Mouse (Mus musculus) right cerebral cortex, postnatal 14 days (tissue): ENCODE data around the gene Rgs3.

ENCODE experiments used
- DNase-seq: peaks from one replicate; pipeline ENCODE4 v3.0.0; 2022

Gene Rgs3

GRCm38 (mm10) chr4:62607345-62607744 lies 47.7 kb downstream of the Rgs3 start:
- no peak for DNase-seq

DNA sequence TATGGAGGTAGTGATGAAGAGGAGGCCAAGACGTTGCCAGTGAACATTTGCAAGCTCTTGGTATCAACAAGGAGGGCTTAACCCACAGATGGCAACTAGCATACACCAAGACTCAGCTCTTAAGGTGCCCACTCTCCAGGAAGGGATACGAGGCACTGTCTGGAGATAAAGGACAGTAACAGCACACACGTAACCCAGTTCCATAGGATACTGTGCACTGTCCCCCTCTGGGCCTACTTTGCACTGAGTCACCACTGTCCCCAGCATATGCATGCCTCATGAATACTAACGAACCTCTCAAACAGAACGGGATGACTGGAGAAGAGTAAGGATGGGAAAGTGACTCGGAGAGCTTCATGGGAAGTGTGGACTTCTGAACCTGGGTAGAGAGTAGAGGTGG lies 48.2 kb downstream of the Rgs3 start:
- no peak for DNase-seq

- DNase-seq, result no peak
These were observed 49.7 kb downstream of the Rgs3 start for GRCm38 (mm10) chr4:62609333-62609732.

DNA sequence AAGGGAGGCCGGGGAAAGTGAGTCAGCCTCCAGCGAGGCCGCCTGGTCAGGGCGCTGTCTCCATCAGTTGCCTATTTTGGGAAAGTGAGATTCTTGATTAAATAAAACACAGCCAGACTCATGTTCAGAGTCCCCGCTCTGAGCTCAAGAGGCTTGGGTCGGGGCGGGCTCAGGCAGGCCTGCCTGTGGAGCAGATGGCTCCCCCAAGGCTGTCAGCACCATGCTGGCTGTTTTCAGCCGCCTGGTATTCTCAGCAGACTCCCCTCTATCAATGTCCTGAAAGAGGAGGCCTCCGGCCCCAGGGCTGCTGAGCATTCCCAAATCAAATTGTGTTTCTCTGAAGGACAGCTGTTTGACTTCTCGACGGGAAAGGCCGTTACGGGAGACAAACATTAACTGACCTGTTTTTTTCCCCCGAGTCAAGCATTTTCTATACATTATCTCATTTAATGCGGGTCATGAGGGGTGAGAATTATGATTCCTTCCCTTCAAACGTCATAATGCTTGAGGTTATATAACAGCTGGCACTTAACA lies 50.6 kb downstream of the Rgs3 start:
- no peak for DNase-seq

GRCm38 (mm10) chr4:62612601-62613501 lies 53.2 kb downstream of the Rgs3 start:
- DNase-seq, result peak; percentile 70

DNA sequence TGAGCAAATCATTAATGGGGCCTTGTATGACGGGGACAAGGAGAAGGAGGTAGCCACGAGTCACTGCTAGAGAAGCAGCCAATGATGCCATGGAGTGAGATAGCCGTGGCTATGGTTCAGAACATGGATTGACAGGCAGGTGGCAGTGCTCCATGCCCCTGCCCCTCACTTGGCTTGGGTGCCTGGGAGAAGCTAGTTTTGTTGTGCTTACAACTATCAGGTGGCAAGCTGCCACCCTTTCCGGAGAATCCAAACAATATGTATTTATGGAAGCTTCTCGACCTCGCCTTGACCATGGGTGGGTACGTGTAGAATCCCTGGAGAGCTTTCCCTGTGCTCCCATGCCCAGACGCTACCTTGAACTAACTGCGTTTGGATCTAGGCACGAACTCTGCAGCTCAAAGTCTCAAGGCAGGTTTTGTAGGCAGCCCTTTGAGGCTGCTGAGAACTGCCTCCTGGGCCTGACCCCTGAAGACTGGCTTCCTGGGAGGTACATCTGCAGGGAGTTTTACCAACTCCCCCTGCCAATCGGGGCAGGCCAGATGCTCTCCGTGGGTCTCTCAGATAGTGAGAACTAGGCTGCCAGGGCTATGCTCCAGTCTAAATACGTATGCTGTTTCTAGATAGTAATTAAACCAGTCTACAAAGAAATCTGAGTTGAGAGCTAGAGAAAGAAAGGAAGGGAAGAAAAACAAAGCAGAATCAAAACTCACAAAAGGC lies 54.2 kb downstream of the Rgs3 start:
- DNase-seq, result no peak

DNA sequence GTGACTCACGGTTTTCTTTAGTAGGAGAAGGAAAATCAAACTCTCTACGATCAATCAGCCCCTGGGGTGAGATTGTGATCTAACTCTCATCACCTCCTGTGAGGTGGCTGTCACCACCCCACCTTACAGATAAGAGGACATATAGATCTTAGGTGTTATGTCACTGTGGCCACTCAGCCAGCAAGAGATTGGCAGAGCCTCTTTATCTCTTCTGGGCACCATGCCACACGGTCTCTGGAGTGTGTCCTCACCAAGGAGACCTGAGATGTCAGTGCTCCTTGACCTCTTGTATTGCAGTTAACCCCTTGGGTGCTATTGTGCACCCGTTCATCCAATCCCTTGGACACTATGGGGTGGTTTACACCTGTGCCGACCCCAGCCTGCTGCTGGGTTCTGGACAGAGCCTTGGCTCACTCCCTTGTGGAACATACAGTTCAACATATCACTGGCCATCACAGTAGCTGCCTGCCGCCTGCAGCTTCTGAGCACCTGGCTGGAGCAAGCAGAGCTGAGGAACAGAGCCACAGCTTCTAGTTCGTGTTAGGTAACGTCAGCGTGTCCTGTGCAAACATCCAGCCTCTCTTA lies 58.3 kb downstream of the Rgs3 start:
- no peak for DNase-seq

DNA sequence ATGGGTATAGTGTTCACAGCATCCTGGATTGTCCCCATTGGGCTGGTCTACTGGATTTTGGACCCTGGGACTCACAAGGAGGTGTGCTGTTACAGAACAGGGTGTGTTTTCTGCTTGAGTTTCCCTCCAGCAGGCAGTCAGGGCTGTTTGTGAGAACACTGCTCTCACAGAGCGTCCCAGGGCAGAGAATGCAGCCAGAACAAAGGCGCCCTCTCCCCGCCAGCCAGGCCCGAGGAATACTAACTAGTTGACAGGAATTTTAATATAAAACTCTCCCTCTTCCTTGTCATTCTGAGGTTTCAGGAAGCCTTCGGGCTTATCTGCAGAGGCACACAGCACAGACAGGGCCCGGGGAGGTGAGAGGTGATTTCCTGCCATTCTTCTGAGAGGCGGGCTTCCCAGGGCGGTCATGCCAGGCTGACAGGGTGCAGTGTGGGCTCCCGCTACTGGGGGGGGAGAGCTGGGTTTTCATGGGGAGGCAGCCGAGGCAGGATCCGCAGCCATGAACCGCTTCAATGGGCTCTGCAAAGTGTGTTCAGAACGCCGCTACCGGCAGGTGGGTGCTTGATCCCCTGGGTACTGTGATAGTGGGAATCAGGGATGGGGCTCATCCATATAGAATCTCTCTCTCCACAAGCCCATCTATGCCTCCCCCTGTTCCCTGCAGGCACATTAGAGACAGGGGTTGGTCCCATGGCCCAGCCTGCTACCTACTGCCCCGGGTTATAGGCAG lies 59.8 kb downstream of the Rgs3 start:
- no peak for DNase-seq

- DNase-seq, result no peak
These were observed 60.3 kb downstream of the Rgs3 start for GRCm38 (mm10) chr4:62619965-62620244.

DNA sequence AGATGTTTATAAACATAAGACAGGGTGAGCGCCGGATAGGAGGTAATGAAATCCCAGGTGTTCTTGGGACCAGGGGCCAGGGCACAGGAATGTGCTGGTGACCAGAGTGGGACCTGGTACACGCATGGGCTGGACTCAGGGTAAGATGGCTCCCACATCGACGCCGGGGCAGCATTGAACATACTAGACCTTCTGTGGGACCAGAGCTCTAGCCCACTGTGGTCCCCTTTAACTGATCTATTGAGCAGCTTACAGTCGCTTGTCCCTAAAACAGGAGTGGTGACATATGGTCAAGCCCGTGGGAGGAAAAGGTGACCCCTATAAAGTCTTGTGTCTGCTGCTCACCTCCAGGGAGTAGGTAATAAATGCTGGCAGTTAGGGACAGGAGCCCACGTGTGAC lies 61.5 kb downstream of the Rgs3 start:
- DNase-seq, result no peak

GRCm38 (mm10) chr4:62621880-62622675 lies 62.4 kb downstream of the Rgs3 start:
- no peak for DNase-seq

- no peak for DNase-seq
These were observed 63.8 kb downstream of the Rgs3 start for GRCm38 (mm10) chr4:62623251-62624015.

DNA sequence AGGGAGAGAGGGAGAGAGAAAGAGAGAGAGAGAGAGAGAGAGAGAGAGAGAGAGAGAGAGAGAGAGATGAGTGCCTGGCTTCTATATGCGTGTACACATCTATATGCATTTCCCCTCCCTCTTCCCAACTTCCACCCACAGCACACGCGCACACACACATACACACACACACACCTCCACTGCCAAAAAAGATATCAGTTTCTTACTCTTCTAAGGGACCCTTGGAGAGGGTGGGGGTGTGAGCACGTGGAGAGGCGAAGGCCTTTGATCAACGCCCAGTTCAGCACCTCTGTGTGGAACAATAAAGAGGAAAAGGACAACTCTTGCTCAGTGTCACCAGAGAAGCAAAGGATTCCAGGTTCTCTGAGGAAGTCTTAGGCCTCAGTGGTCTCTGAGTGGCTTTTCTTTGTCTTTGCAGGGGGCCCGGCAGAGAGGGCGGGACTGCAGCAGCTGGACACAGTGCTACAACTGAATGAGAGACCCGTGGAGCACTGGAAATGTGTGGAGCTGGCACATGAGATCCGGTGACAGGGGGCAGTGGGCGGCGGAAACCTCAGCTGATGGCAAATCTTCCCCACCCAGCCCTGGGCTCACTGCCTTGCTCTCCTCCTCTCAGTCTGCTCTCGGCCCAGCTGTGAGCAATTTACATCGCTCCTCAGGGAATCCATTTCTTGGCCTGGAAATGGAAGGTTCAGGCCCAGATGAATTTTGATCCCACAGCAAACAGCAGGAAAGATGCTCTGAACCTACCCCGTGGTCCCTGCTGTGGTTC lies 65.2 kb downstream of the Rgs3 start:
- peak; percentile 45 for DNase-seq

- no peak for DNase-seq
These were observed 65.9 kb downstream of the Rgs3 start for GRCm38 (mm10) chr4:62625451-62626061.

GRCm38 (mm10) chr4:62626228-62627026 lies 66.8 kb downstream of the Rgs3 start:
- DNase-seq, result no peak

- no peak for DNase-seq
These were observed 67.7 kb downstream of the Rgs3 start for GRCm38 (mm10) chr4:62627331-62627730.

- DNase-seq, result no peak
These were observed 68.9 kb downstream of the Rgs3 start for GRCm38 (mm10) chr4:62628547-62628946.

DNA sequence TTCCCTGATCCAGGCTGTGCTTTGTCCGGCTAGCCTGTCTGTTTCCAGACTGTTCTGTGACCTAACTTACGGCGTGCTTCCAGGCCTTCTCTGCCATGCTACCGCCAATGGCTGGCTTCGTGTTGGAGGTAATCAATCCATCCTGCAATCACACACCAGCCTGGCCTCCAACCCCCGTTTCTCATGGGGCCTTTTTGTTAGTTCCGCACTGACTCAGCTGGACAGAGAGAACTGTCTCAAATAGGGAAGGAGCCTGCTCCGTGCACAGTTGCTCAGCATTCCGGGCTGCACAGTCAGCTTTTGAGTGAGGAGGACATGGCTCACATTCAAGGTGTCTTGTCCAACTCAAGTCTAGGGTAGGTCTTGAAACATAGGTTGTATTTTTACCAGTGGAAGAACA lies 69.8 kb downstream of the Rgs3 start:
- no peak for DNase-seq

DNA sequence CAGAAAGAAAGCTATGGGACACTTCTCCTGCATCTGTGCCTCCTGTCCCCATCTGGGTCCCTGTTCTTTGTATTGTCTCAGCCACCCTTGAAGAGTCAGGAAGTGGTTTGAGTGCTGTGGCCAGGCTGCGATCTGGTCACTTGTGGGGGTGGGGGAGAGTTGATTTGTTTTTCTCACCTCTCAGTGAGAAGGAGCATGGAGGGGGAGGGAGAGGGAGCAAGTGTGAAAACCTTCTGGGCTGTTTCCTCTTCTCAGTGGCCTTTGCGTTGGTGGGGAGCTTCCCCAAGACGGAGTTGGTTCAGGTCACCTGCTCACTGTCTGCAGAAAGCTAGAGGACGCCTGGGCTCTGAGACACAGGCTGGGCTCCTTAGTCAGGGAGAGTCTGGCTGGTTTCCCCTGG lies 70.3 kb downstream of the Rgs3 start:
- no peak for DNase-seq
